Mouse (Mus musculus) gastrocnemius, postnatal 14 days (tissue): Measurements from ENCODE around the gene Rtl8c. TPM values are rescaled to one million over a fixed set of nuclear protein-coding genes. Genes with fewer than 3 reads are reported as not detected.
"Not testable (repeated sequence)": the region's sequence is repeated elsewhere in the genome, so short reads cannot be mapped to it uniquely, and the experiment has no call there.

Experiments
- DNase-seq: peaks from one replicate; pipeline ENCODE4 v3.0.0; 2021; ENCODE audit warnings: mixed read lengths
- intact Hi-C: fragments of 180-260 bp; cut with DNase I; formaldehyde crosslinking; loops from one replicate; pipeline ENCODE4 v1.15.1; 2025; ENCODE audit warnings: low total_unique reads
- long read RNA-seq, 2 experiments: library from polyadenylated mRNA; stranded (forward); transcript quantifications; one replicate each; pipeline ENCODE4 v2.0.0; 2021
- total RNA-seq, 2 experiments: library from RNA; stranded (reverse); gene quantifications; 2 replicates each; pipeline ENCODE4 v1.2.3; 2021

The Rtl8c gene
- total RNA-seq: 10 to 100 TPM; 10.5 to 14.2 TPM
- long read RNA-seq, experiment 1, partial matches to known transcripts: 0 of 1 reads
- long read RNA-seq, experiment 1, other reads (novel, unspliced or antisense): 1 of 1 reads
- long read RNA-seq, experiment 2, partial matches to known transcripts: 4 of 12 reads
- long read RNA-seq, experiment 2, other reads (novel, unspliced or antisense): 7 of 12 reads

- DNase-seq: peak; percentile 50
- intact Hi-C loops: no loop called here
Measured at GRCm38 (mm10) chrX:53607242-53608121, at the start of gene Rtl8c. Rtl8c (plus strand) TSS chrX:53608032.

GRCm38 (mm10) chrX:53579311-53579710 is 28.5 kb upstream of the Rtl8c start:
- no peak for DNase-seq
- intact Hi-C loops: no loop called here

GRCm38 (mm10) chrX:53581407-53581806 is 26.4 kb upstream of the Rtl8c start:
- DNase-seq, intact Hi-C loops: not testable (repeated sequence)

GRCm38 (mm10) chrX:53583404-53583803 is 24.4 kb upstream of the Rtl8c start:
- intact Hi-C loops, DNase-seq: not testable (repeated sequence)

GRCm38 (mm10) chrX:53599993-53600392 is 7.8 kb upstream of the Rtl8c start:
- intact Hi-C loops: not testable (repeated sequence)
- DNase-seq: peak; percentile 21

- intact Hi-C loops, DNase-seq: not testable (repeated sequence)
Measured at GRCm38 (mm10) chrX:53606176-53606575, 1.7 kb upstream of the Rtl8c start.

- intact Hi-C loops: no loop called here
Measured at GRCm38 (mm10) chrX:53608122-53608813, 436 bp downstream of the Rtl8c start.

GRCm38 (mm10) chrX:53608879-53609278 is 1.0 kb downstream of the Rtl8c start, which contains the start of gene Gm14597:
Gm14597 (minus strand) TSS chrX:53608979.
- intact Hi-C loops, DNase-seq: not testable (repeated sequence)

More at GRCm38 (mm10) chrX:53608122-53608813, 436 bp downstream of the Rtl8c start:
- DNase-seq: no peak

GRCm38 (mm10) chrX:53610571-53610970 is 2.7 kb downstream of the Rtl8c start:
- DNase-seq: peak; percentile 16
- intact Hi-C loops: no loop called here

GRCm38 (mm10) chrX:53611395-53611794 is 3.6 kb downstream of the Rtl8c start:
- DNase-seq, intact Hi-C loops: not testable (repeated sequence)

GRCm38 (mm10) chrX:53638107-53638506 is 30.3 kb downstream of the Rtl8c start:
- DNase-seq, intact Hi-C loops: not testable (repeated sequence)

GRCm38 (mm10) chrX:53642604-53642979 is 34.8 kb downstream of the Rtl8c start:
- DNase-seq, intact Hi-C loops: not testable (repeated sequence)

- intact Hi-C loops: not testable (repeated sequence)
- DNase-seq: peak; percentile 70
Measured at GRCm38 (mm10) chrX:53642980-53643961, 35.4 kb downstream of the Rtl8c start, which contains the start of gene Rtl8a. Rtl8a (minus strand) TSS chrX:53643682.

- DNase-seq: no peak
- intact Hi-C loops: no loop called here
Measured at GRCm38 (mm10) chrX:53645885-53646284, 38.1 kb downstream of the Rtl8c start.

- intact Hi-C loops, DNase-seq: not testable (repeated sequence)
Measured at GRCm38 (mm10) chrX:53652917-53653316, 45.1 kb downstream of the Rtl8c start.
